Mouse (Mus musculus) heart, adult 18-20 months (tissue): ENCODE results near the gene Olfml3. TPM values are rescaled to one million over a fixed set of nuclear protein-coding genes. Genes with fewer than 3 reads are reported as not detected.
A peak's percentile ranks its signal among the peaks of the same experiment; 100 is the strongest.

ENCODE experiments used
- DNase-seq, 2 experiments: peaks; one replicate each; pipeline ENCODE4 v3.0.0; 2021 to 2022; ENCODE audit warnings: mixed read lengths in 1 of 2
- total RNA-seq, 2 experiments: library from RNA; stranded (reverse); gene quantifications; 2 replicates each; pipeline ENCODE4 v1.2.3; 2021

Gene Olfml3
- total RNA-seq, 2 experiments from 2014 or later = 4.3 to 5.3 TPM

- DNase-seq = peak in 1 of 2 experiments; percentile 9
These were observed 28.2 kb downstream of the Olfml3 start for GRCm38 (mm10) chr3:103709470-103710040.

DNA sequence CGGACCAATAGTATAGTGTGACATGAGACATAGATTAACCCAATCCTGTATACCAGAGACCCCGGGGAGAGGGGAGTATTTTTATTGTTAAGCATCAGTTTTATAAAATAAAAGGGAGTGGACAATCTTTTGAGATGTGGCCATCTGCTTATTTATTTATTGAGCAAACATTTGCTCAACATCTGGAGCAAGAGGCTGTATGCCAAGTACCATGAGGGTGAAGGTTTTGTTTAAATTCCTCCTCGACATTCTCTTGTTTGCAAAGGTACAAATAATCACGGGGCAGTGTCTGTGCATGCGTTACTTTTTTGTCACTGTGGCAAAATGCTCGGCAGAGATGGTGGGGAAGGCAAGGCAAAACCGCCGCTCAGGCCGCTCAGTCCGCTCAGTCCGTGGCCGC lies 32.4 kb downstream of the Olfml3 start:
- no peak for DNase-seq

GRCm38 (mm10) chr3:103704661-103705060 lies 33.1 kb downstream of the Olfml3 start:
- DNase-seq = no peak

GRCm38 (mm10) chr3:103696388-103696925 lies 41.3 kb downstream of the Olfml3 start:
- no peak for DNase-seq

- DNase-seq = no peak
These were observed 42.2 kb downstream of the Olfml3 start for GRCm38 (mm10) chr3:103695556-103695955.

DNA sequence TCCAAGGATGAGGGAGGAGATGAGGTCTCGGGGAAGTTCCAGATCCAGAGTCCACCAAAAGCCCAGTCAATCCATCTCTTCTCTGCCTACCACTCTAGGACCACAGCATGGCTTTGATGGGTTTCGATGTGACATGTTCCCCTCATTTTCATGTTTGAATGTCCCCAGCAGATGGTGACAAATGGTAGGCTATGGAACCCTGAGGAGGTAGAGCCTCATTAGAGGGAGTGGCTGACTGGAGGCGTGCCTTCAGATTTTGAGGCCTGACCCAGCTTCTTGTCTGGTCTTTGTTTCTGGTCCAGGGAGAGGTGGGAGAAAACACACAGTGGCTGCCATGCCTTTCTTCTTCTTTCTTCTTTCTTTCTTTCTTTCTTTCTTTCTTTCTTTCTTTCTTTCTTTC lies 47.3 kb downstream of the Olfml3 start:
- DNase-seq = peak; percentile 48 to 65

- no peak for DNase-seq
These were observed 48.8 kb downstream of the Olfml3 start for GRCm38 (mm10) chr3:103689043-103689442.

- no peak for DNase-seq
These were observed 53.9 kb downstream of the Olfml3 start for GRCm38 (mm10) chr3:103683966-103684319.

DNA sequence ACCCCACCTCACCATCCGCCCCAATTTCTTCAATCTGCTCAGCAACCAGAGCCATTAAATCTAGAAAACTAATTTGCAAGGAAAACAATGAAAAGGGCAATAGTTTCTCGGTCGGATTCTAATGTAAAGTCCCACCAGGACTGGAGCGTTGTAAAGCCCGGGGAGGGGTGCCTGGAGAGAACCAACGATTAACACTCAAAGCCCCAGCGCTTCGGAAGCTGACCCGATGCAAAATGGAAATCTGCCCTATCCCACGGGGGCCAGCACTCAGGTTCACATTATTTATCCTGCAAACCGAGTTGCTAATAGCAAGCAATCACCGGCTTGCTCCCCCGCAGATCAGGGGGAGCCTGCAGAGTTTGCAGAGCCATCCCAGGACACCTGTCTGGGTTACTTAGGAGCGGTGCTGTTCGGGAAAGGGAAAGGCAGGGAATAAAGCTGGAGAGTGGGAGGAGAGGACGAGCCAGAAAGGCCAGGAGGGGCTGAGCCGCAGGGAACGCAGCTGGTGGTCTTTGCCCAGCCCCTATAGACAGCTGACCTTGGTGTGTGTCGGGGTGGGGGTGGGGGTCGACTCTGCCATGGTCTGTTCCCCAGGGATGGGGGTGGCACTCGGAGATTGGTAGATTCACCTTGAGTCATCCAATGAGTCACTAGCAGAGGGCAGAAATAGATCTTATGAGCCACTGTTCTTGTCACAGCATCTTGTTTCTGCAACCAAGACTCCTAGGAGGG lies 54.4 kb downstream of the Olfml3 start:
- no peak for DNase-seq

DNA sequence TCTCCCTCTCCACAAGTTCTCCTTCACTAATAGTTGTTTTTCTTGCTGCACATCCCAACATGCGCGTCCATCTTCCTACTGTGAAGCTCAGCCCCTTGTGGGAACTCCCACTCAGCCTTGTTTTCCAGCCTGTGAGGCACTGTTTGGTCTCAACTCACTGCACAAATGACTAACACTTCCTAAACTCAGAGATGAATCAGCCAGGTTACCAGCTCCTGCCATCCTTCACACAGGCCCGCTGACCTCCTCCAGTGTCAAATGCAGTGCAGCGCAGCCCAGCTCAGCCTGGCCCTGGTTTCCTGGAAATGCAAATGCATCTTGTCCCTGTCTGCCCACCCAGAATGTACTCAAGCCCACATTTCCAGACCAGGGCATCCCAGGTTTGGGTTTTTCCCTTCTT lies 55.3 kb downstream of the Olfml3 start:
- DNase-seq = no peak

GRCm38 (mm10) chr3:103678811-103679210 lies 59.0 kb downstream of the Olfml3 start:
- DNase-seq = no peak

GRCm38 (mm10) chr3:103672716-103673115 lies 65.1 kb downstream of the Olfml3 start:
- DNase-seq = no peak

Other genes starting within 250 kb of the Olfml3 start
- not detected for gene Syt6, start 162.8 kb downstream of the Olfml3 start, total RNA-seq
- gene Atg4a-ps, start 91.9 kb downstream of the Olfml3 start, total RNA-seq = 1 to 10 TPM in 1 of 2 experiments, not detected in 1; 2.2 TPM
- not detected for gene Gm10964, start 1.4 kb upstream of the Olfml3 start, total RNA-seq
- 100 to 1,000 TPM in 1 of 2 experiments, 10 to 100 TPM in 1; 87.7 to 124 TPM for gene Hipk1, start 53.6 kb upstream of the Olfml3 start, total RNA-seq
- gene Dclre1b, start 71.4 kb upstream of the Olfml3 start, total RNA-seq = 10 to 100 TPM in 1 of 2 experiments, 1 to 10 TPM in 1; 7.7 to 10.8 TPM
- 10 to 100 TPM; 15.2 to 16.1 TPM for gene Ap4b1, start 71.5 kb upstream of the Olfml3 start, total RNA-seq
- gene Gm43064, start 71.6 kb upstream of the Olfml3 start, total RNA-seq = under 1 TPM in 1 of 2 experiments, not detected in 1; 0.28 TPM
- gene Bcl2l15, start 94.6 kb upstream of the Olfml3 start, total RNA-seq = not detected
- 1 to 10 TPM; 1.0 to 3.6 TPM for gene Ptpn22, start 121.8 kb upstream of the Olfml3 start, total RNA-seq
- 1 to 10 TPM; 6.0 to 7.8 TPM for gene Rsbn1, start 176.1 kb upstream of the Olfml3 start, total RNA-seq
- 1 to 10 TPM; 5.7 to 6.7 TPM for gene Phtf1, start 230.1 kb upstream of the Olfml3 start, total RNA-seq